Mouse (Mus musculus) adrenal gland, postnatal 4 days (tissue): ENCODE measurements around the gene 1700109H08Rik. TPM values are rescaled to one million over a fixed set of nuclear protein-coding genes. Genes with fewer than 3 reads are reported as not detected.
"Not testable (repeated sequence)": the region's sequence is repeated elsewhere in the genome, so short reads cannot be mapped to it uniquely, and the experiment has no call there.

Experiments used
- DNase-seq, 2 experiments: peaks; one replicate each; pipeline ENCODE4 v3.0.0; 2021 to 2022; ENCODE audit warnings: low spot score in 2 of 2, mixed read lengths in 2 of 2
- long read RNA-seq, 2 experiments: library from polyadenylated mRNA; stranded (forward); transcript quantifications; one replicate each; pipeline ENCODE4 v2.0.0; 2021
- total RNA-seq, 2 experiments: library from RNA; stranded (reverse); gene quantifications; 2 replicates each; pipeline ENCODE4 v1.2.3; 2021

Gene 1700109H08Rik
- 10 to 100 TPM in 1 of 2 experiments, 1 to 10 TPM in 1; 7.7 to 11.0 TPM for total RNA-seq
- long read RNA-seq, experiment 1: 0 reads
- long read RNA-seq, experiment 2, partial matches to known transcripts: 1 of 1 reads
- long read RNA-seq, experiment 2, other reads (novel, unspliced or antisense): 0 of 1 reads

DNA sequence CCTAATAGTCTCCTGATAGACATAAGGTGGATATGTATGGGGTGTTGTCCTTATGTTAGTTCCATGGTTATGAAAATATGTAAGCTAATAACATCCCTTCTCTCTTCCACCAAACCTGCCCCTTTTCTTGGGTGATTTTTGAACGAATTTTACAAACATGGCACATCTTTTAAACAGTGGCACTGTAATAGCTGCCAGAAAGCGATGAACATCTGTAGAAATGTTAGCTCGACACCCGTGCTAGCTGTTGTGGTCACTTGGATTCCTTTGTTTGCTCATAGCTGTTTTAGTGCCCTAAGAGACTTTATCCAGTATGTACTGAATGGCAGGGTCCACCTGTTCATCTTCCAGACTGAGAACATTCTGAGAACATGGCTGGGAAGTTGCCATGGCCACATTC is at the start of gene 1700109H08Rik:
TSS of gene 1700109H08Rik (plus strand) at position 301 of the 400 bp plus-strand sequence.
- DNase-seq: no peak

DNA sequence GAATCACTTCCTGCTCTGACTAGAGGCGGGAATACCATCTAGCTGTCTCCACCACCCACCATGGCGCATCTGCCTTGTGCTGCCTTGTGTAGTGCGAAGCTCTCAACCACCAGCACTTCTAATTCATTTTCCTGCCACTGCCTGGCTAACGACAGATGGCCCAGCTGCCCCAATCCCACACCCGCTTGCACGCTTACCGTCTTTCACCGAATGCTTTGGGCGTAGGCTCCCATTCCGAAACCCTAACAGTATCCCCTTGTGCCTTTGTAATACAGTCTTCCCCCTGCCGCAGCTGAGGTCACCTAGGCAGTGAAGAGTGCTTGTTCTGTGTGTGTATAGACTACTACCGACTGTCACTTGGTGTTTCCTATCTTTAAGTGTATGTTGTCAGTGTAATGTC is 49.6 kb upstream of the 1700109H08Rik start:
- DNase-seq: no peak

DNA sequence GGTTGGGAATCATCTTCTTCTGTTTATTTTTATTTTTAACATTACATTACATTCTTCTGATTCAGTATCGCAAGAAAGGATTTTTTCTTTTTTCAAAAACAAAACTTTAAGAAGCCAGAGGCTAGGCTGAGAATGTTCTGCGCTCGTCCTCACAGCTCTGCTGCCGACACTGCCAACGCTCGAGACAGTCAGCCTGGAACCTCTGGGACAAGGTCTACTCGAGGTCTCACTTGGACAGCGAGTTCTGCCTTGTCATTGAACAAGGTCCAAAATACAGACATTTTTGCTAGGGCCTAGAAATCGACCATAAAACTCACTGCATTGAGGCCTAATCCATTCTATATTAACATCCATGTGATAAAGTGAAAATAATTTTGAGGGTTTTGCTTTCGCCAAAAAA is 48.5 kb upstream of the 1700109H08Rik start:
- DNase-seq: no peak

DNA sequence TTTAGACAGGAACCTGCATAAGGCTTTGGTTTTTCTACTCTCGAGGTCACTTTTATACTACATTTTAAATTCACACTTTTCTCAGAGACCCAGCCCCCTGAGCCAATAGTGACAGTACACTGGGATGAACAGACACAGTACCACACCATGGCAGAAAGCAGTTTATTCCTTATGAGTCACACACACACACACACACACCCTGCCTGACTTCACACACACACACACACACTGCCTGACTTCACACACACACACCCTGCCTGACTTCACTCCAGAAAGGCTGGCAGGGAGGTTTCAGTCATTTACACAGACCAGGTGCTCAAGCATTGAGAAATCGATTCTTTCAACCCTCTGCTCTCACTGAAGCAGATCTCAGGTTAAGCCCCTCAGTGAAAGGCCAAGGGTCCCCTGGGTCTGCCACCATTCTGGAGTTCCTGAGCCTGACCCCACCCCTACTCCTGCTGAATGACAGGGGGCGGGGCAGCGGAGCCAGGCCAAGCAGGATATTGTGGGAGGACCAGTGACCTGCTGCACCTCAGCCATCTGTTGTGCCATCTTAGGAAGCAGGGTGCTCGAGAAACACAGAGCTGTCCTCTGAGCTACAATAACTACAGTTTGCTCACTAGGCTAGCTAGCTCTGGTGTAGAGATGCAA is 44.2 kb upstream of the 1700109H08Rik start:
- DNase-seq: no peak

GRCm38 (mm10) chr5:3529585-3530189 is 41.7 kb upstream of the 1700109H08Rik start:
- no peak for DNase-seq

DNA sequence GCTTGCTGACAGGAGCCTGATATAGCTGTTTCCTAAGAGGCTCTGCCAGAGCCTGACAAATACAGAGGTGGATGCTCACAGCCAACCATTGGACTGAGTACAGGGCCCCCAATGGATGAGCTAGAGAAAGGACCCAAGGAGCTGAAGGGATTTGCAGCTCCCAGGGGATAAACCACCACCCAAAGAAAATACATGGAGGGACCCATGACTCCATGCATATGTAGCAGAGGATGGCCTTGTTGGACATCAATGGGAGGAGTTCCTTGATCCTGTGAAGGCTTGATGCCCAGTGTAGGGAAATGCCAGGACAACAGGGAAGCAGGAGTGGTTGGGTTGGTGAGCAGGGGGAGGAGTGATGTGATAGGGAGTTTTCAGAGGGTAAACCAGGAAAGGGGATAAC is 39.3 kb upstream of the 1700109H08Rik start:
- not testable (repeated sequence) for DNase-seq

- no peak for DNase-seq
Observed at GRCm38 (mm10) chr5:3536592-3537212, 34.7 kb upstream of the 1700109H08Rik start.

DNA sequence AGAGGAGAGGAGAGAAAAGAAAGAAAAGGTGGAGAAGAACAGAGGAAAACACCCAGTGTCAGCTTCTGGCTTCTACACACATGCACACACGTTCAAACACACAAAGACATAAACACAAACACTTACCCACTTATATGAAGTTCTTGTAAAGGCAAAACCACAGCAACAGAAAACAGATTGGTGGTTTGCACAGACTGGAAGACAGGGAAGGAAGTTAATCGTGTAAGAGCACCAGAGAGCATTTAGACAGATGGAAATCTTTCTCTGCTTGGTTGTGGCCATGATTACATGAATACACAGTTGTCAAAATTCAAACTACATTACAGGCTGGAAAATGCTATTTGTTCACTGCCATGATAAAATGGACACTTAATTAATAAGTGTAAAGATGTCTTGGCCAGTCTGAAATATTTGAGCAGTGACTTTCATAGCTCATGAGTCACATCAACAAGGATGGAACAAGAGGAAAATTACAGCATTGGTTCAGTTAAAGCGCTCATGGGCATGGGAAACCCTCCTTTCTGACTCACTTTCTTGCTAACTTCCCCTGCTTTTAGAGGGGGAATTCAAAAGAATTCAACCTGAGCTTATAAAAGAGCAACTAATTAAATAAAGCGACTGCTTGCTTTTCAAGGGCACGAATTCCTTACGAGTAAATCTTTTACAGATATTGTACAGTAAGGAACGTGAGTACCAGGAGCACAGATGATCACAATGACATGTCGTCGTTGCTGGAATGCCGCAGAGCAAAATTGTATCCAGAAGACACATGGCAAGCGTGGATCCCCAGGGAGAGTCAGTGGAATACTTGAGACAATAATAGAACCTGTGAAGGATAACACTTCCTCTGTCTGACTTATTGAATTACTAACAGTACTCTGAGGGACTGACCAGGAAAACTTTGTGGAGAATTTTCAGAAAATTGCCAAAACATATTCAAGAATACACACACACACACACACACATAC is 32.6 kb upstream of the 1700109H08Rik start:
- no peak for DNase-seq

DNA sequence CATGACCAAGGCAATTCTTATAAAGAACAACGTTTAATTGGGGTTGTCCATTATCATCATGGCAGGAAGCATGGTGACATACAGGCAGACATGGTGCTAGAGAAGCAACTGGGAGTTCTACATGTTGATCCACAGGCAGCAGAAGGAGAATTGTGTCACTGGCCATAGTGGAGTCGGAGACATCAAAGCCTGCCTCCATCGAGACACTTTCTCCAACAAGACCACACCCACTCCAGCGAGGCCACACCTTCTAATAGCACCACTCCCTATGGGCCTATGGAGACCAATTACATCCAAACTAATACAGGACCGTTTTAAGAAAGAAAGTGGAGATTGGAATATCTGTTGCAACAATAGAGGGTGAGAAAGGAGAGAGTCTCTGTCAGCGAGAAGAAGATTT is 29.5 kb upstream of the 1700109H08Rik start:
- no peak for DNase-seq

- DNase-seq: peak; percentile 97 to 99
Observed at GRCm38 (mm10) chr5:3543629-3544479, 27.5 kb upstream of the 1700109H08Rik start, which contains the start of gene Fam133b. Gene Fam133b, plus strand, starts transcription at chr5:3543833.

DNA sequence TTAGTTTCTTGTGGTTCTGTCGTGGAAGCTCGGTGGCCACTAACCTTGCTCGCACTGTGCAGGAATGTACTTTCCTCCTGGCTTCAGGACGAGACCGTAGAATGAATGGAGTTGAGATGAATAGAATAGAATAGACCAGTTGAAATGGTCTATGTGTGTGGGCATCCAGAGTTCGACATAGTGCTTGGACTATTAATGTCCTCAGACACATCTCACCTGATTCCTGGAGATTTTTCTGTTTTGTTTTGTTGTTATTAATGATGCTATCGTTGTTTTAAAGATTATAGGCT is 26.9 kb upstream of the 1700109H08Rik start:
- no peak for DNase-seq

DNA sequence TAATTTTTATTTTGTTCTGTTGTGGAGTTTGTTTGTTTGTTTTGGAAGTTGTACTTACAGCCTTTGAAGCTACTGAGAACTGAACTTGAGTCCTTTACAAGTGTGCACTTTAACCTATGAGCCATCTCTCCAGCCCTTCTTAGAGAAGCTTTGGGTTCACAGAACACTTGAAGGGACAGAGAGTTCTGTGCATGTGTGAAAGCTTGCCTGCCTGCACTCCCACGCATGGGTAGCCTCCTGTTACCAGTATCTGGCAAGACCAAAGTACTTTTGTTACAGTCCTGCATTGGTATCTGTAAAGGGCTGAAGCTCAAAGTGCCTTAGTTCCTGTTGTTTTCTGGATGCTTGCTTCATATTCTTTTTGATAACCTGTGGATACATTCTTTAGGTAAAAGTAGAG is 25.1 kb upstream of the 1700109H08Rik start:
- DNase-seq: no peak

- DNase-seq: no peak
Observed at GRCm38 (mm10) chr5:3551481-3551880, 19.9 kb upstream of the 1700109H08Rik start.

- DNase-seq: no peak
Observed at GRCm38 (mm10) chr5:3554198-3554597, 17.2 kb upstream of the 1700109H08Rik start.

DNA sequence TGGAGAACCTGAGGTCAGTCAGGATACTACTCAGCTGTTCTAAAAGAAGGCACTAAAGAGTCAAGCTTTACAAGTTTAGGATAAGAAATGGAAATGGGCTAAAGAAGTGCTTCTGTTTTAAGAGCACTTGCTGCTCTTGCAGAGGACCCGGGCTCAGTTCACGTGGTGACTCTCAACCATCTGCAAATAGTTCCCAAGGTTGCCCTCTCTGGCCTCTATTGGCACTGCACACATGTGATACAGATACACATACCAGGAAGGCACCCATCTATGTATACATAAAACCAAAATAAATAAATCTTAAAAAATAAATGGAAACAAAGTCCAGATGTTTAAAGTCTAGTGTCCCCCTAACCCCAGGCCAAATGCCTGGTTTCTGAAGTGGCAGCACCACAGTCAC is 3.5 kb downstream of the 1700109H08Rik start:
- DNase-seq: no peak

DNA sequence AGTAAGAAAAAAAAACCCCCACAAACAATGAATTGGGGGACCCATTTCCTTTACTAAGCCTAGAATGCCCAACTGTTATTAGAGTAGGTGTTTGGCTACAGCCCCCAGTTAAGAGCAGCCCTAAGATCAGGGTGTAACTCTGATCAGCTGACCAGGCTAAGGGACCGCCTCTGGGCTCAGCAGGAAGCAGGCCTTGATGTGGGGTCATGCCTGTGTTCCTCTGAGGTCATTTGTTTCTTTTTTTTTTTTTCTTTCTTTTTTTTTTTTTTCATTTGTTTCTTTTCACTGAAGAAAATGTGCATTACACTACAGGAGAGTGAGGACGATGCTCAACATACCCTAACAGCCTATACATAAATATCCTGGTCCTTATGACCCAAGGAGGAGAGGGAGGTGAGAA is 6.6 kb downstream of the 1700109H08Rik start:
- no peak for DNase-seq

GRCm38 (mm10) chr5:3579066-3579465 is 7.7 kb downstream of the 1700109H08Rik start:
- DNase-seq: no peak

- DNase-seq: peak; percentile 83 to 91
Observed at GRCm38 (mm10) chr5:3595693-3596398, 24.5 kb downstream of the 1700109H08Rik start, which contains the start of gene Pex1. Gene Pex1, plus strand, starts transcription at chr5:3596066.

GRCm38 (mm10) chr5:3596399-3596766 is 25.0 kb downstream of the 1700109H08Rik start, which contains the start of gene Rbm48:
Gene Rbm48, minus strand, starts transcription at chr5:3596585.
- DNase-seq: peak; percentile 36 to 72

GRCm38 (mm10) chr5:3597171-3597570 is 25.8 kb downstream of the 1700109H08Rik start:
- DNase-seq: no peak
